Mouse (Mus musculus): Measurements from ENCODE around the gene Krtap4-13.

DNA sequence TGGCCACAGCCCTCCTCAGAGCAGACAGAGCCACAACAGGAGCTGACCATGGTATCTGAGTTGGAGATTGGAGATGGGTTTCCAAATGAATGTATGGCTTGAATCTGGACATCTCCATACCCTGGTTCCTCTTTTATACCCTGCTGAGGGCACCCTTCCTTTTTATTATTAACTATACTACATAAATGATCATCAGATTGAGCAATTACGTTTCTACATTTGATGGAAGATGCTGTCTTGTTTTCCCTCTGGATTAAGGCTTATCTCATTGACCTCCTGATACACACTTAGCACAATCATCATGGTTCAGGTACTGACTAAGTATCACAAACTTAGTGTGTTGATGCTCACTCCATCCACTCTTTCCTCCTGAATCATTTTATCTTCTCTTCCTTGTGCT is 28.3 kb upstream of the Krtap4-13 start, which contains the start of gene 2300003K06Rik:
- TF ChIP-seq CTCF (IDR thresholded peaks at IDR 0.05; ENCODE audit: control insufficient read depth, insufficient read depth, insufficient read length), result no peak
- no peak for TF ChIP-seq MAX (IDR thresholded peaks at IDR 0.05)
- no peak for TF ChIP-seq MYOG (IDR thresholded peaks at IDR 0.05; ENCODE audit: control insufficient read depth, extremely low read depth, insufficient read length)
- no peak for TF ChIP-seq FOSL1 (IDR thresholded peaks at IDR 0.05; ENCODE audit: insufficient read depth, low read length, poor library complexity, severe bottlenecking)
- TF ChIP-seq CEBPB (IDR thresholded peaks at IDR 0.05; ENCODE audit: low read depth), result no peak
- TF ChIP-seq MYOD1 (IDR thresholded peaks at IDR 0.05; ENCODE audit: control insufficient read depth, insufficient read length, low read depth), result no peak
